In the genomic region with DNA sequence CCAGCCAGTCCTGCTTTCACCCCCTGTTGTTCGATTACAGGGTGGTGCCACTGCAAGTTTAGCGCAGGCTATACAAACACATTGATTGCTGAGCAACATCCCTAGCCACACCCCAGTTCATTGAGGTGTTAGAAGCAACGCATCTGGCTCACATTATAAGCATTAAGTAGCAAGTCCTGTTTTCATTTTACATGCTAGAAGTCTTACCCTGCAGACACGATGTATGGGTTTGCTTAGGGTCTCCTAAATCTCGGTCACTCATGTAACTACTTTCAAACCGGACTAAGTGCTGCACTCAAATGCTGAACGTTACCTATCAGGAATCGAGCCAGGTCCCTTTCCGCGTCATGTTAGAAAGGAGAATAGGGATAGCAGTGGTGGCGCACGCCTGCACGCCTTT, we compare ENCODE assay signal across 8 mouse cellular contexts. TPM values are rescaled to one million over a fixed set of nuclear protein-coding genes. Genes with fewer than 3 reads are reported as not detected.
DNase-seq lines count a peak whose midpoint lies in the region; ATAC-seq lines count a peak whose summit lies in the region.

No protein-coding gene starts in this region.

- DNase-seq in adrenal gland, adult (ENCODE audit: inconsistent age in 2 of 2, low spot score in 1 of 2) = peak; percentile 14 to 54
- no peak for DNase-seq in adrenal gland, postnatal 25 days
- peak; percentile 47 for DNase-seq in 416B (ENCODE audit: low read depth)
- DNase-seq in kidney, postnatal 14 days = peak; percentile 3
- peak; percentile 18 for DNase-seq in neural tube, embryonic 10.5 days (ENCODE audit: extremely low spot score, low spot score)
- no peak for DNase-seq in urinary bladder, postnatal 36 days (ENCODE audit: low spot score in 2 of 2)
- DNase-seq in thymus, postnatal 10 days (ENCODE audit: low spot score in 2 of 2) = no peak

- H3K4me2 ChIP-seq in embryonic facial prominence, embryonic 15.5 days (replicated peaks) = peak overlapping the region; percentile 70

- no peaks in the 10 kb centered on the region for H3K36me3 ChIP-seq in embryonic facial prominence, embryonic 15.5 days

- peak overlapping the region; percentile 62 for H3K4me3 ChIP-seq in embryonic facial prominence, embryonic 15.5 days (replicated peaks)

- H3K27ac ChIP-seq in embryonic facial prominence, embryonic 15.5 days (replicated peaks) = peak overlapping the region; percentile 44; the same call in 1 of the 2 replicates

- no peak for ATAC-seq in embryonic facial prominence, embryonic 15.5 days (ENCODE audit: insufficient number of reproducible peaks, low FRiP score, low TSS enrichment, low read depth)

- H3K9me3 ChIP-seq in embryonic facial prominence, embryonic 15.5 days (replicated peaks) = no peaks in the 10 kb centered on the region

- no peaks in the 10 kb centered on the region for H3K27me3 ChIP-seq in embryonic facial prominence, embryonic 15.5 days

- 0 out of 2 replicates have a peak overlapping the region, but pooled peaks have one; percentile 9 for H3K9ac ChIP-seq in embryonic facial prominence, embryonic 15.5 days

- WGBS in embryonic facial prominence, embryonic 15.5 days = 11% methylated on average over 13 of the region's 13 CpGs

- peaks cover 11% of the 10 kb centered on the region for H3K4me1 ChIP-seq in embryonic facial prominence, embryonic 15.5 days

RNA-seq across cellular contexts. Expression of gene Snupn, which starts 0.9 kb away (rescaled TPM):
- total RNA-seq in adrenal gland, postnatal 25 days (2021) = 15.0 and 16.4 TPM in 2 replicates
- polyA plus RNA-seq in embryonic facial prominence, embryonic 15.5 days (2015; fragmentation: Nextera tagmentation; extraction: Ambion mirVana) = 25.3 and 27.9 TPM in 2 replicates

RNA-seq across cellular contexts. Expression of gene Imp3, which starts 12.5 kb away (rescaled TPM):
- 87.0 and 105 TPM in 2 replicates for total RNA-seq in adrenal gland, postnatal 25 days (2021)
- polyA plus RNA-seq in embryonic facial prominence, embryonic 15.5 days (2015; fragmentation: Nextera tagmentation; extraction: Ambion mirVana) = 89.4 and 95.0 TPM in 2 replicates

RNA-seq across cellular contexts. Expression of gene Snx33, which starts 21.6 kb away (rescaled TPM):
- 28.6 and 35.1 TPM in 2 replicates for total RNA-seq in adrenal gland, postnatal 25 days (2021)
- 10.3 and 12.2 TPM in 2 replicates for polyA plus RNA-seq in embryonic facial prominence, embryonic 15.5 days (2015; fragmentation: Nextera tagmentation; extraction: Ambion mirVana)

RNA-seq across cellular contexts. Expression of gene Ptpn9, which starts 45.0 kb away (rescaled TPM):
- 46.9 and 60.9 TPM in 2 replicates for total RNA-seq in adrenal gland, postnatal 25 days (2021)
- 26.6 and 27.2 TPM in 2 replicates for polyA plus RNA-seq in embryonic facial prominence, embryonic 15.5 days (2015; fragmentation: Nextera tagmentation; extraction: Ambion mirVana)

Comparison
In these comparisons a context has a peak if more than half of its experiments do, and no peak if none do; other contexts are left out.
1. DNase-seq: peak in adrenal gland, adult (2 of 2), 416B (single experiment), kidney, postnatal 14 days (single experiment) and neural tube, embryonic 10.5 days (single experiment); none in adrenal gland, postnatal 25 days (single experiment), urinary bladder, postnatal 36 days (0 of 2) and thymus, postnatal 10 days (0 of 2).